Mouse (Mus musculus) G1E (cell line): ENCODE data around the gene Cdk12.

Experiments
- CTCF ChIP-seq: IDR thresholded peaks from 2 replicates; pipeline ENCODE4 v1.5.1; 2012; ENCODE audit warnings: low read depth, low read length, inconsistent platforms, mixed read lengths
- GATA1 ChIP-seq: IDR thresholded peaks from 2 replicates; pipeline ENCODE4 v1.6.1; 2012; ENCODE audit warnings: borderline replicate concordance, low read length, inconsistent platforms, mixed read lengths
- GATA2 ChIP-seq: IDR thresholded peaks from 2 replicates; pipeline ENCODE4 v1.6.1; 2012; ENCODE audit warnings: low read depth, low read length, inconsistent platforms, borderline replicate concordance
- POLR2AphosphoS5 ChIP-seq: IDR thresholded peaks from 2 replicates; pipeline ENCODE4 v1.6.1; 2012; ENCODE audit warnings: low read depth, low read length, inconsistent platforms; ENCODE audit not compliant: insufficient replicate concordance

DNA sequence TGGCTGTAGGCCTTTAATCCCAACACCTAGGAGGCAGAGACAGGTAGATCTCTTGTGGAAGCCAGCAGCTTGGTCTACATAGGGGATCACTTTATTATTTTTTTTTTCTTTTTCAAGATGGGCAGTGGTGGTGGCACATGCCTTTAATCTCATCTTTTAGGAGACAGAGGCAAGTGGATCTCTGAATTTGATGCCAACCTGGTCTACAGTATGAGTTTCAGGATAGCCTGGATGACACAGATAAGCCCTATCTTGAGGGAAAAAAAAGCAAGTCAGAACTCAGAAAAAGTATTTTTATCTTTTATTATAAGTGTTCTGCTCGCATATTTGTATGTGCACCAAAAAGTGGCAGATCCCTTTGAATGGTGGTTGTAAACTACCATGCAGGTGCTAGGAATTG is 10.5 kb downstream of the Cdk12 start:
- no peak for TF ChIP-seq GATA2
- no peak for TF ChIP-seq CTCF
- no peak for TF ChIP-seq GATA1
- no peak for TF ChIP-seq POLR2AphosphoS5
